Mouse (Mus musculus) adrenal gland, adult (tissue): ENCODE measurements at regions not wholly inside any gene's neighbourhood (a gene's known extent, or its start where the extent isn't known, plus 50 kb on each side); places are given as distances from the start of the nearest gene placed in this dataset.

ENCODE experiments used
- DNase-seq, 2 experiments: peaks; one replicate each; pipeline ENCODE4 v3.0.0; 2022 to 2023; ENCODE audit warnings: low spot score in 1 of 2; ENCODE audit not compliant: inconsistent age in 2 of 2

- peak; percentile 54 to 67 for DNase-seq
Observed at GRCm38 (mm10) chr4:54704696-54705095, 240.2 kb upstream of the Zfp462 start.

- DNase-seq = peak in 1 of 2 experiments; percentile 7
Observed at GRCm38 (mm10) chr4:54709751-54710150, 235.1 kb upstream of the Zfp462 start.

GRCm38 (mm10) chr4:54712929-54713328 is 231.9 kb upstream of the Zfp462 start:
- peak; percentile 20 to 68 for DNase-seq

GRCm38 (mm10) chr4:54714612-54715342 is 230.1 kb upstream of the Zfp462 start:
- DNase-seq = no peak

DNA sequence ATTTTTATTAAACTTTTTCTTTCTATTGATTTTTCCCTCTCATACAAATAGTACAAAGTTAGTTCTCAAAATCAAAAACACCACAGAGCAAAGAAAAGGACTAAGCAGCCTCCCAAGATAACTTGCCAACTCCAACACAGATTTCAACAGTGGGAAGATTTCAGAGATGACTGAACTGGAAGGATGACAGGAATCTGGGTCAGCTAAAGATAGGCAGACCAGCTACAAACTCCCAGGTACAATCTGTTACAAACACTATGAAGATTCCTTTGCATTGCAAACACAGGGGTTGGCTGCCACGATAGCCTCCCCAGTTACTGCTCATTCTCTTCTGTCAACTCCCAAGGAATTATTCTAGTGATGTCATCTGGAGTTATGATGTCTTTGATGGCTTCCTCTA is 226.8 kb upstream of the Zfp462 start:
- DNase-seq = no peak

DNA sequence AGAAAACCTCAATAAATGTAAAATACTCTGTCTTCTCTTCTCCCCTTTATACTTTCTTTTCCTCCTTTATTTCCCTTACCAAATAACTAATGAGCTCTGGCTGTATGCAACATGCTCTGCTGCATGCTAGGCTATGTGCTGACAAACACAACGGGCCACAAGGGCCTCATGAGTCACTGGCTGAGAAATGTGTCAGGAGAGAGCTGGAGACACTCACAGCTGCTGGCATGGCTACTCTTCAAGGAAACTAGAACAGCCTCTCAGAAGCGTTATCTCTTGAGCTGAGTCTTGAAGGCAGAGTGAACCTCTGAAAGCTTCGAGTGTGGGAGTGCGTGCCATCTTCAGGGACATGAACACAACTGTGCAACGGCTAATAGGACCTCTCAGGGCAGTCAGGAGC is 205.8 kb upstream of the Zfp462 start:
- peak; percentile 40 to 74 for DNase-seq

- DNase-seq = no peak
Observed at GRCm38 (mm10) chr4:54751458-54751857, 193.4 kb upstream of the Zfp462 start.

GRCm38 (mm10) chr4:54756441-54756840 is 188.4 kb upstream of the Zfp462 start:
- no peak for DNase-seq

DNA sequence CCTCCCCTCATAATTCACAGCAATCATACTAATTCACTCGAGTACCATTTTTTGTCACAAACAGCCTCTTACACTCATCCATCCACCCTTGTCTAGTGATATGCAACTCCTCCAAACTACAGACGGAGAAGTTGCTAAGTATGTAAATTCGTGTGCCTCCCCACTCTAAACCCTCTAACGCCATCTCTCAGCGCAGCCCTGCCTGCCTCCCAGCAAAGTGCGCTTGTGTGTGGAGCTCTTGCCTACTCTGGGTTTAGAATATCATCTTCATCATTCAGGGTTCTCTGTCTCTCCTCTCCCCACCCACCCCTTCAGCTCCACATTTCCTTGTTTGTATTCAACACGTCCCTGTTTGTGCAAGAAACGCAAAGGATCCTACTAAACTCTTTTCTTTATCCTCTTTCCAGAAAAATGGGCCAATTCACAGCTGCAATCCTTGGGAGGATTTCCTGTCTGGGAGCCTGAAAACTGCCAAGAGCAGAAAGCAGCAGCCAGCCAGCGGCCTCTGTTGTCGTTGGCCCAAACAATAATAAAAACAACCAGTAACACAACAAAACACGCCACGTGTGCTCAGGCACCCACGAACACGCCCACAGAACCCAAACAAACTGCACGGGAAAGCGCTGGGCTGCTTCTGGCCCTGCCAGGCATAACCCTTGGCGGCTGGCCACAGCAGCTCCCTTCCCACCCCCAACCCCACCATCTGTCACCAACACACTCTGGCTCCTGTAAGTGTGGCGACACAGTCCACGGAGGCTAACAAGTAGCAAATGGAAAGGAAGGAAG is 186.9 kb upstream of the Zfp462 start:
- peak; percentile 4 to 46 for DNase-seq

DNA sequence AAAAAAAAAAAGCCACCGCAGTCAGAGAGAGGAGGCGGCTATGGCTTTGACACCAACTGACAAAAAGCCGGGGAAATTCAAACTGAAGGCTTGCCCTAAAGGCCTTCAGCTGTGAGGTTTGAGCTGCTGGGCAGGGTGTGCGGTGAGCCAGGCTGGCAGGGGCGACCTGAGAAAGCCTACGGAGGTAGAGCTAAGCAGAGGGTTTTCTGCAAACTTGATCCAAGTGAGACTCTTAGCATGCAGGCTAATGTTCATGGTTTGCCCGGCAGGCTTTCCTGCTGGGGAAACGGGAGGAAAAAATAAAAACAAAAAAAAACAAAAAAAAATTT is 186.4 kb upstream of the Zfp462 start:
- no peak for DNase-seq

- no peak for DNase-seq
Observed at GRCm38 (mm10) chr4:54761257-54761656, 183.6 kb upstream of the Zfp462 start.

DNA sequence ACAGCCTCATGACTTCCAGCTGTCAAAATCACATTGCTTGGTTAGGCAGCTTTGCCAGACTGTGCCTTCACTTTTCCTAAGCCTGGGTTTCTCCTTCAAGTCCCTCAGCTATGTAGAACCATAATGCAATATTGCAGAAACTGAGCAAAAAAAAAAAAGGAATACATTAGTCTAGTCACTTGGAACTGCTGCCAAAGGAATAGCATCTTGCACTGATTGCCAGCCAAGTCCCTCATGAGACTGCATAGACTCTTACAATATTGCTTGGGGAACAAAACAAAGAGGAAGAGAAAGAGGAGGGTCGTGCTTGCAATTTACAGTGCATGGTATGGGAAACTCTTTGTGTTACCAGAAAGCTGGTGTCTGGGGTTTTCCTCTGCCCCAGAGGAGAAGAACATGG is 179.8 kb upstream of the Zfp462 start:
- peak in 1 of 2 experiments; percentile 44 for DNase-seq

GRCm38 (mm10) chr4:54767506-54768200 is 177.2 kb upstream of the Zfp462 start:
- no peak for DNase-seq

- DNase-seq = no peak
Observed at GRCm38 (mm10) chr4:54768836-54769235, 176.0 kb upstream of the Zfp462 start.

DNA sequence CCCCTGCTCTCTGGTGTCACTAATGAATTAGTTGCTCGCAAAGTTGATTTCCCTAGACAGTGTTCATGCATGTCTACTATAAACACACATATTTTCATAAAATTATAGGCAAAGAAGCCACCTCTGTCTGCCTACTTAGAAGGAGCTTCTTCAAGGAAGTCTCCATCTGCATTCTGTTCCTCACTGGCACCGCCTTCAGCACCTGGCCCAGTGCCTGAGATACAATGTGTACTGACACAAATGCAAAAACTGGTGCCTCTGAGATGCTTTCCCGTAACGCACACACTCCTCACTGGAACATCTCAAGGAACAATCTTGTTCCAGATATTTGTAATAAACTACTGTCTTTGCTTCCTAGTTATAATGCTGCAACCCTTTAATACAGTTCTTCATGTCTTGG is 170.8 kb upstream of the Zfp462 start:
- no peak for DNase-seq

- DNase-seq = no peak
Observed at GRCm38 (mm10) chr4:54774717-54775116, 170.1 kb upstream of the Zfp462 start.

DNA sequence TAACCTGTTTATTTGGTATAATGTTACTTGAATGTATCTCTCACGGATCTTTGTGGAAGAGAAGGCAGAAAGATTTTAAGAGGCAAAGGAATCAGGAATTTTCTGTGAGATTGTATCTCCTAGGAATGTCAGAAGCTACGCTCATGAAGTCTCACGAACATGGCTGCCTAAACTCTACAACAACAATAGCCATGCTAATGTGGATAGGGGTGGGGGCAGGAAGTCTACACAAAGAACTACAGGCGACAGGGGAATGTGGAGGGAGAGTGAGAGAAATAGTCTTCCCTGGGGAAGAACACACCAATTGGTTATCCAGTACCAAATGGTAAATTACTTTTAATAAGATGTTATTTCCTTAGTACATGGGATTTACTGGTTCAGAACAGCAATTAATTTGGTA is 164.3 kb upstream of the Zfp462 start:
- no peak for DNase-seq

- DNase-seq = no peak
Observed at GRCm38 (mm10) chr4:54791217-54791742, 153.6 kb upstream of the Zfp462 start.

GRCm38 (mm10) chr4:54793857-54794256 is 151.0 kb upstream of the Zfp462 start:
- no peak for DNase-seq

DNA sequence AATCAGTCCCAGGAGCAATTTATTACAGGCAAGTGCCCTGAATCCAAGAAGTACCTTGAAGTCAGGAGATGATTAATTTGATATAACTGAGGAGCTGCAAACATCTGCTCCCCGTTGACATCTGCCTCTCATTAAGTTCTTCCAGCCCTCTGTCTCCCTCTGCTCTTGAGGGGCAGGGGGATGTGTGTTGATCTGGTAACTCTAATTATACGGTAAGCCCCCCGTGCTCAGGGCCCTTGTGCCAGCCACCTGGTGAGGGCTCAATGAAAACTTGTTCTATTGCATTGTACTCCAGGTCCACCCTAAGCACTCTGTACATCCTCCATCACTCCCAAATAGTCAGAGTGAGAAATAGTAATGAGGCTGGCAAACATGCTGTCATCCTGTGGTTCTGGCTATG is 149.6 kb upstream of the Zfp462 start:
- no peak for DNase-seq

DNA sequence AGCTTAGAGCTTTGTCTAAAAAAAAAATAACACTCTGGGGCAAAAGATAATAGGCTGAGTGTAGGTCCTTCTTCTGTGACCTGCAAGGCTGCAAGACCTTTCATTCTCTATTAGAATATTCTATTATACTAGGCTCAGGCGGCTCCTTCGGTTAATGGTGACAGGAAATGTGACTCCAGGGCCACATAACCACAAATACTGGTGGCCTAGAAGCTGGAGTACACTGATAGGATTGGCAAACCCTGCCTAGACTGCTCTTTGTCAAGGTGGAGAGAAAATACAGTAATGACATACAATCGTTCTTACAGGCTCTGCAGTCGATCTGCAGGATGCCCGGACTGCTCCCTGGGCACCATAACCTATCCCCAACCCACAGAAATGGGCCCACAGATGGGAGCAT is 146.3 kb upstream of the Zfp462 start:
- DNase-seq = no peak

- no peak for DNase-seq
Observed at GRCm38 (mm10) chr4:54811163-54811562, 133.7 kb upstream of the Zfp462 start.
